Mouse (Mus musculus) kidney, adult 2 months (tissue): ENCODE measurements at regions not wholly inside any gene's neighbourhood (a gene's known extent, or its start where the extent isn't known, plus 50 kb on each side); places are given as distances from the start of the nearest gene placed in this dataset.

Source experiments
- CTCF ChIP-seq: fragments of 200-500 bp; conservative IDR thresholded peaks from 2 replicates; pipeline ENCODE4 v1.5.1; 2011; ENCODE audit warnings: low read depth, mild to moderate bottlenecking, control low read depth, low read length, moderate library complexity, mixed read lengths; ENCODE audit not compliant: insufficient read depth, insufficient read length
- POLR2A ChIP-seq: fragments of 200-500 bp; IDR thresholded peaks from one replicate; pipeline ENCODE4 v1.6.1; 2011; ENCODE audit warnings: low read depth, low read length, control low read depth

GRCm38 (mm10) chr13:26552122-26552521 is 217.8 kb downstream of the Hdgfl1 start:
- TF ChIP-seq CTCF, result no peak
- no peak for TF ChIP-seq POLR2A
